ENCODE assay signal across 27 mouse cellular contexts in the genomic region with DNA sequence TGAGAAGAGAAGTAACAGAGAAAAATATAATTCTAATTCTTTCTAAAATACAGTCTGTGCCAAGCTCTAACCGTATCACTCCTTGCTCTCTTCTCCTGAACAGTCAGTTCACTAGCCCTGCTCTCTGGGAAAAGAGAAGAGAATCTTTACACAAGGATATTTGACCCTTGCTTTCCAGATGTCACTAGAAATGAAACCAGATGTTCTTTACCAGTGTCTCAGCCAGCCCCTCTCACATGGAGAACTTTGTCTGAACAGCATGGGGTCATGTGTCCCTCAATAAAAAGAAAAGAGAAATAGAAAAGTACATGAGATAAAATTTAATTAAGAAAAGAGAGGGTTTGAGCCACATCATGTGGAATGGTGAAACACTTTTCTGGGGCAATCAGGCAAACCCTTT.
DNase-seq lines count a peak whose midpoint lies in the region; ATAC-seq and TF ChIP-seq lines count a peak whose summit lies in the region.
"Had no signal": no experiment of that assay in that cellular context is flagged by ENCODE, and none has a peak within 500 bp of the region (broad histone marks: within the 10 kb centered on the region; RNA-seq: fewer than 3 reads in every experiment).

No protein-coding gene starts in this region.

- H3K9me3 ChIP-seq in embryonic facial prominence, embryonic 11.5 days (replicated peaks; ENCODE audit: control insufficient read depth, low read length) = no peaks in the 10 kb centered on the region
- H3K9me3 ChIP-seq in embryonic facial prominence, embryonic 10.5 days = no peaks in the 10 kb centered on the region
- H3K9me3 ChIP-seq in kidney, postnatal 0 days (replicated peaks; ENCODE audit: low read length) = no peaks in the 10 kb centered on the region
- no peaks in the 10 kb centered on the region for H3K9me3 ChIP-seq in kidney, embryonic 14.5 days (ENCODE audit: control insufficient read depth, low read length)
- H3K9me3 ChIP-seq: forebrain, embryonic 10.5 days; forebrain, embryonic 15.5 days; liver, embryonic 12.5 days had no signal

- no peaks in the 10 kb centered on the region for H3K27me3 ChIP-seq in embryonic facial prominence, embryonic 11.5 days (ENCODE audit: control insufficient read depth, insufficient read depth, low read length)
- no peaks in the 10 kb centered on the region for H3K27me3 ChIP-seq in embryonic facial prominence, embryonic 10.5 days (replicated peaks; ENCODE audit: low read depth, poor library complexity, severe bottlenecking)
- no peaks in the 10 kb centered on the region for H3K27me3 ChIP-seq in kidney, postnatal 0 days (ENCODE audit: insufficient read depth, low read length)
- no peaks in the 10 kb centered on the region for H3K27me3 ChIP-seq in kidney, embryonic 14.5 days (ENCODE audit: control insufficient read depth, insufficient read depth, low read length)
- H3K27me3 ChIP-seq: CH12.LX; forebrain, embryonic 15.5 days; liver, embryonic 12.5 days had no signal

- H3K36me3 ChIP-seq in embryonic facial prominence, embryonic 11.5 days (replicated peaks; ENCODE audit: control insufficient read depth, insufficient read depth, low read depth, low read length) = no peaks in the 10 kb centered on the region
- no peaks in the 10 kb centered on the region for H3K36me3 ChIP-seq in embryonic facial prominence, embryonic 10.5 days (replicated peaks)
- no peaks in the 10 kb centered on the region for H3K36me3 ChIP-seq in kidney, postnatal 0 days (ENCODE audit: insufficient read depth, low read length)
- no peaks in the 10 kb centered on the region for H3K36me3 ChIP-seq in kidney, embryonic 14.5 days (ENCODE audit: control insufficient read depth, insufficient read depth, low read length)
- H3K36me3 ChIP-seq: forebrain, embryonic 10.5 days; forebrain, embryonic 15.5 days; liver, embryonic 12.5 days had no signal

- no peak overlapping the region for H3K4me3 ChIP-seq in embryonic facial prominence, embryonic 11.5 days (ENCODE audit: low read depth, low read length)
- H3K4me3 ChIP-seq in embryonic facial prominence, embryonic 10.5 days = no peak overlapping the region
- no peak overlapping the region for H3K4me3 ChIP-seq in kidney, postnatal 0 days (replicated peaks; ENCODE audit: low read depth, low read length)
- H3K4me3 ChIP-seq in kidney, embryonic 14.5 days (ENCODE audit: low read length) = no peak overlapping the region
- H3K4me3 ChIP-seq: forebrain, embryonic 10.5 days; forebrain, embryonic 15.5 days; gastrocnemius, adult 2 months; layer of hippocampus, adult 2 months; liver, embryonic 12.5 days had no signal

- no peak overlapping the region for H3K9ac ChIP-seq in embryonic facial prominence, embryonic 11.5 days (replicated peaks; ENCODE audit: low read length)
- H3K9ac ChIP-seq in kidney, postnatal 0 days (ENCODE audit: low read depth, low read length) = no peak overlapping the region
- H3K9ac ChIP-seq in kidney, embryonic 14.5 days (ENCODE audit: low read depth, low read length) = no peak overlapping the region
- H3K9ac ChIP-seq: forebrain, embryonic 15.5 days; liver, embryonic 12.5 days; liver, postnatal 0 days had no signal

- no peak overlapping the region for H3K27ac ChIP-seq in embryonic facial prominence, embryonic 11.5 days (replicated peaks; ENCODE audit: low read depth, low read length)
- H3K27ac ChIP-seq in embryonic facial prominence, embryonic 10.5 days (replicated peaks) = no peak overlapping the region
- H3K27ac ChIP-seq in kidney, postnatal 0 days = no peak overlapping the region
- H3K27ac ChIP-seq in kidney, embryonic 14.5 days (ENCODE audit: low read depth, low read length) = no peak overlapping the region
- H3K27ac ChIP-seq: forebrain, embryonic 10.5 days; forebrain, embryonic 15.5 days; gastrocnemius, adult 2 months; layer of hippocampus, adult 2 months; liver, embryonic 12.5 days had no signal

- no peak overlapping the region for H3K4me2 ChIP-seq in embryonic facial prominence, embryonic 11.5 days (ENCODE audit: low read depth, low read length)
- no peak overlapping the region for H3K4me2 ChIP-seq in kidney, postnatal 0 days (ENCODE audit: low read length)
- no peak overlapping the region for H3K4me2 ChIP-seq in kidney, embryonic 14.5 days (replicated peaks; ENCODE audit: low read depth, low read length)
- H3K4me2 ChIP-seq: forebrain, embryonic 15.5 days; liver, embryonic 12.5 days had no signal

- ATAC-seq in embryonic facial prominence, embryonic 11.5 days (replicated peaks; ENCODE audit: insufficient number of reproducible peaks, low FRiP score, low TSS enrichment, low read depth) = no peak
- no peak for ATAC-seq in kidney, postnatal 0 days (replicated peaks; ENCODE audit: low FRiP score, low read depth)
- ATAC-seq in kidney, embryonic 14.5 days (ENCODE audit: low FRiP score, low TSS enrichment) = no peak
- ATAC-seq in erythroblast, adult 5-6 weeks (replicated peaks; ENCODE audit: low FRiP score, poor library complexity, severe bottlenecking) = no peak
- ATAC-seq: activated CD4-positive, CD25-positive, alpha-beta regulatory T cell, adult 4 months; forebrain, embryonic 15.5 days; hindbrain, embryonic 16.5 days; liver, embryonic 12.5 days; liver, postnatal 0 days had no signal

- no peaks in the 10 kb centered on the region for H3K4me1 ChIP-seq in embryonic facial prominence, embryonic 11.5 days (ENCODE audit: control insufficient read depth, insufficient read depth, low read length)
- H3K4me1 ChIP-seq in embryonic facial prominence, embryonic 10.5 days = peaks cover 5% of the 10 kb centered on the region; the same call in 1 of the 2 replicates
- H3K4me1 ChIP-seq in kidney, postnatal 0 days (replicated peaks; ENCODE audit: insufficient read depth, low read length) = no peaks in the 10 kb centered on the region
- no peaks in the 10 kb centered on the region for H3K4me1 ChIP-seq in kidney, embryonic 14.5 days (ENCODE audit: control insufficient read depth, insufficient read depth, low read length)
- H3K4me1 ChIP-seq: forebrain, embryonic 10.5 days; forebrain, embryonic 15.5 days; liver, embryonic 12.5 days had no signal

- peak; percentile 63 for DNase-seq in embryonic facial prominence, embryonic 11.5 days (ENCODE audit: low spot score)
- no peak for DNase-seq in embryonic facial prominence, embryonic 10.5 days (ENCODE audit: low spot score)
- peak; percentile 15 for DNase-seq in kidney, postnatal 0 days (ENCODE audit: low spot score)
- peak; percentile 44 for DNase-seq in embryo, embryonic 10.5 days (ENCODE audit: low spot score)
- peak; percentile 15 for DNase-seq in mesoderm, embryonic 11.5 days (ENCODE audit: low read depth, low spot score)
- DNase-seq: adrenal gland, adult 8-10 months; cerebellum, adult 2 months; cerebellum, postnatal 14 days; gastrocnemius, adult 2 months; gastrocnemius, postnatal 36 days; heart, postnatal 14 days; kidney, adult 2 months; kidney, postnatal 36 days; left cerebral cortex, postnatal 4 days; liver, postnatal 0 days; midbrain, embryonic 14.5 days; retina, postnatal 1 day; right cerebral cortex, postnatal 14 days had no signal

- TF ChIP-seq CTCF in kidney, postnatal 0 days (IDR thresholded peaks at IDR 0.05; ENCODE audit: low read depth) = no peak

- 25% methylated on average over 1 of the region's 1 CpGs for WGBS in embryonic facial prominence, embryonic 11.5 days
- 42% methylated on average over 1 of the region's 1 CpGs for WGBS in embryonic facial prominence, embryonic 10.5 days
- WGBS in kidney, postnatal 0 days = 38% methylated on average over 1 of the region's 1 CpGs
- WGBS in kidney, embryonic 14.5 days = 35% methylated on average over 1 of the region's 1 CpGs
